Mouse (Mus musculus): ENCODE data around the gene Llgl2. TPM values are rescaled to one million over a fixed set of nuclear protein-coding genes. Genes with fewer than 3 reads are reported as not detected.

Gene Llgl2
- polyA plus RNA-seq, 1 experiment from 2014 or later, result 1.3 TPM

DNA sequence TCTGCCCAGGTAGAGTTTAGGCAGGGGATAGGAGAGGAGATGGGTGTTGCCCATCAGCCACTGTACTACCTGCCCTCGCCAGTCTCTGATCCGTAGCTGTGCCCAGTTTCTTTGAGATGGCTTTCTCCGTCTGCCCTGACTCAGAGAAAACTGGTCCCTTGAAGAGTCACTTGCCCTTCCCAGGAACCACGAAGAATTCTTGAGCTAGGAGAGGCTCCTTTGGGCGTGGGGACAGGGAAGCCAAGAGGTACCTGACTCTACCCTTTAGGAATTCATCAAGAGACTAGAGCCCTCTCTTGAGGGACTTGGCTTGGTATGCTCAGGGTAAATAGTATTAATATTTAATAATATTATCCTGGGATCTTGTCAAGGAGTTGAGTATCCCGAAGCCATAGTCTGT, 3.8 kb downstream of the Llgl2 start:
- ATAC-seq, result no peak
- H3K27ac ChIP-seq (ENCODE audit: low read depth, low read length), result no peak overlapping the region
- no peaks in the 10 kb centered on the region for H3K9me3 ChIP-seq (ENCODE audit: control insufficient read depth, low read length)
- H3K27me3 ChIP-seq (replicated peaks; ENCODE audit: control insufficient read depth, insufficient read depth, low read length), result peaks cover 31% of the 10 kb centered on the region
- no peak overlapping the region for H3K9ac ChIP-seq (ENCODE audit: low read depth, low read length)
- no peaks in the 10 kb centered on the region for H3K36me3 ChIP-seq (ENCODE audit: control insufficient read depth, insufficient read depth, low read length)
- H3K4me3 ChIP-seq (ENCODE audit: low read length), result no peak overlapping the region
- H3K4me2 ChIP-seq (ENCODE audit: low read length), result no peak overlapping the region
- peaks cover 12% of the 10 kb centered on the region for H3K4me1 ChIP-seq (ENCODE audit: control insufficient read depth, insufficient read depth, low read depth, low read length)
- 81% methylated on average over 6 of the region's 6 CpGs for WGBS

DNA sequence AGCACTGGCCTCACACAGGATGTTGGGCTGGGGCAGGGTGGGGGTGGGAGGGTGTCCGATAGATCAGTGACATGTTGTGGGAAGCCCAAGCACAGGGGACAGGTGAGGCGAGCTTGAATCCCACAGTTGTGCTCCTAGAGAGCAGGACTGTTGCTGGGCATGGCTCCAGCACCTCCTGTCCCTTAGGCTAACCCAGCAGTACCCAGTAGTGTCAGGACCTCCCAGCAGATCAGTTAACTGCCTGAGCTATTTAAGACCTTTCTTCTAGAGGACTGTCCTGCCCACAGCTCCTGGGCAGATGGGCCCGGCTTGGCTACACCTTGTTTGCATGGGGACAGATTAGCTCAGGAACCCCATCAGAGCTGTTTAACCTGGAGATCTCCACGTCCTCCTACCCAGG, 5.2 kb downstream of the Llgl2 start:
- Histone ChIP-seq H3K4me2 (ENCODE audit: low read length) (no peak overlapping the region), H3K9me3 (ENCODE audit: control insufficient read depth, low read length) (no peaks in the 10 kb centered on the region), H3K36me3 (ENCODE audit: control insufficient read depth, insufficient read depth, low read length) (no peaks in the 10 kb centered on the region), H3K4me1 (ENCODE audit: control insufficient read depth, insufficient read depth, low read depth, low read length) (peaks cover 6% of the 10 kb centered on the region), H3K27ac (ENCODE audit: low read depth, low read length) (no peak overlapping the region), H3K27me3 (replicated peaks; ENCODE audit: control insufficient read depth, insufficient read depth, low read length) (peaks cover 25% of the 10 kb centered on the region), H3K9ac (ENCODE audit: low read depth, low read length) (no peak overlapping the region), H3K4me3 (ENCODE audit: low read length) (no peak overlapping the region)
- no peak for ATAC-seq
- WGBS, result 65% methylated on average over 4 of the region's 4 CpGs

DNA sequence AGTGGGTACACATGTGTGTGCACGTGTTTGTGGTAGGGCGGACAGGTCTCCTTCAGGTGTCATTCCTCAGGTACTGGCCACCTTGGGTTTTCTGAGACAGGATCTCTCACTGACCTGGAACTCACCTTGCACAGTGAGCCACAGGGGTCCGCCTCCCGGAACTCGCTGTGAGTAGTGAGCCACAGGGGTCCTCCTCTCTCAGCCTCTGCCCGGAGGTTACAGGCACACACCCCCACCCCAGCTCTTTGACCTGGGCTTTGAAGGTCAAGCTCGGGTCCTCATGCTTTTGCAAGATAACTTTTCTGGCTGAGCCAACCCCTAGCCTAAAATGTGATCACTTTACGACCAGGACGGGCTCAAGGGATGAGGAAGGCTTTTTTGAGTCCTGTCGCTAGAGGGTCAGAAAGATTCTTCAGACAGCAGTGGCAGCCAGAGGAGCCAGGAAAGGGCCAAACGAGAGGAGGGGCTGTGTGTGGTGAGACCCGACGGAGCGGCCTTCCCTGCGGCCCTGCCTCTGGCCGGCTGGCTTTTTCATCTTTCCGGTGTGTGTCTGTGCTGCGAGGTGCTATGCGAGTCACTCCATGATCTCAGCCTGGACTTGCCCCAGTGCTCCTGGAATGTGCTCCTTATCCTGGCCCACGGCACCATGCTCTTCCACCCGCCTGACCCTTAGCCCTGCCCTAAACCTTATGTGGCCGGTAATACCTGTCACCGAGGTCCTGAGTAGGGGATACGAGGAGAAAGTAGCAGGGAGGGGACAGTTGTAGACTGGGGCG, 6.9 kb downstream of the Llgl2 start:
- peaks cover 13% of the 10 kb centered on the region for H3K27me3 ChIP-seq (replicated peaks; ENCODE audit: control insufficient read depth, insufficient read depth, low read length)
- no peaks in the 10 kb centered on the region for H3K36me3 ChIP-seq (ENCODE audit: control insufficient read depth, insufficient read depth, low read length)
- no peak overlapping the region for H3K4me2 ChIP-seq (ENCODE audit: low read length)
- no peak overlapping the region for H3K4me3 ChIP-seq (ENCODE audit: low read length)
- no peaks in the 10 kb centered on the region for H3K9me3 ChIP-seq (ENCODE audit: control insufficient read depth, low read length)
- no peak overlapping the region for H3K27ac ChIP-seq (ENCODE audit: low read depth, low read length)
- H3K4me1 ChIP-seq (ENCODE audit: control insufficient read depth, insufficient read depth, low read depth, low read length), result no peaks in the 10 kb centered on the region
- no peak for ATAC-seq
- 26% methylated on average over 25 of the region's 25 CpGs for WGBS
- no peak overlapping the region for H3K9ac ChIP-seq (ENCODE audit: low read depth, low read length)

DNA sequence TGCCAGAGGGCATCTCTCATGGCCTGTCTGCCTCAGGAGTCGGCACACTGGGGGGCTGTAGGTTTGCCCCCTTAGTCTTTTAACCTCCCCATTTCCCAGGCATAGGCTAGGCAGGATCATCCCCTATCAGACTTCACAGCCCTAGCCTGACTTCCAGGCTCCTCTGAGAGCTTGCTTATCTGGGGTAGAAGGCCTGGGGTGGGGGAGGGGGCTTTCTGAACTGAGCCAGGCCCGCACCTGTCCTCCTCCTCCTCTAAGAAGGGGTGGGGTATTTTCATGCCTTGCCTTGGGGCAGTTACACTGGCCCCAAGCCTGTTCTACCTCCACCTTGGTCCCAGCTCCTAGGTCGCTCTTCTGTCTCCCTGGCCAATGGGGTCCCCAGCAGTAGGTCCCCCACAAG, 7.7 kb downstream of the Llgl2 start:
- Histone ChIP-seq H3K27ac (ENCODE audit: low read depth, low read length) (no peak overlapping the region), H3K36me3 (ENCODE audit: control insufficient read depth, insufficient read depth, low read length) (no peaks in the 10 kb centered on the region), H3K9ac (ENCODE audit: low read depth, low read length) (no peak overlapping the region), H3K4me3 (ENCODE audit: low read length) (no peak overlapping the region), H3K27me3 (replicated peaks; ENCODE audit: control insufficient read depth, insufficient read depth, low read length) (peaks cover 6% of the 10 kb centered on the region), H3K4me2 (ENCODE audit: low read length) (no peak overlapping the region), H3K9me3 (ENCODE audit: control insufficient read depth, low read length) (no peaks in the 10 kb centered on the region), H3K4me1 (ENCODE audit: control insufficient read depth, insufficient read depth, low read depth, low read length) (no peaks in the 10 kb centered on the region)
- ATAC-seq, result no peak
- WGBS, result 46% methylated on average over 3 of the region's 3 CpGs

DNA sequence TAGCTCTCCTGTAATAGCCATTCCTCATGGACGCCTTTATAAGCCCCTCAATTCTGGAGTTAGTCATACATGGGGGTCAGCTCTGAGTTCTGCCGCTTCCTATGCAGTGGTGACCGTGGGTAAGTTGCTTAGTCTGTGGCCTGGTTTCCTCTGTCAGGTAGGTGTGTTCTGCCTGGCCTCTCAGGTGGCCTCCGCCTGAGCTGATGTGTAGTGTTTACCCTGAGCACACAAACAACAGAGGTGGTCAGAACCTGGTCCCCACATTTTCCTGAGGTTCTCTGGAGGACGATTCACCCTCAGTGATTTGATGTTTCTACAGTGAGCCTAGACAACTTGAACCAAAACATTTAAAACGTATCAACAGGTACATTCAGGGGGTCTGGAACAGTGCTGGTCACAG, 8.2 kb downstream of the Llgl2 start:
- 61% methylated on average over 6 of the region's 6 CpGs for WGBS
- H3K27me3 ChIP-seq (replicated peaks; ENCODE audit: control insufficient read depth, insufficient read depth, low read length), result peaks cover 6% of the 10 kb centered on the region

DNA sequence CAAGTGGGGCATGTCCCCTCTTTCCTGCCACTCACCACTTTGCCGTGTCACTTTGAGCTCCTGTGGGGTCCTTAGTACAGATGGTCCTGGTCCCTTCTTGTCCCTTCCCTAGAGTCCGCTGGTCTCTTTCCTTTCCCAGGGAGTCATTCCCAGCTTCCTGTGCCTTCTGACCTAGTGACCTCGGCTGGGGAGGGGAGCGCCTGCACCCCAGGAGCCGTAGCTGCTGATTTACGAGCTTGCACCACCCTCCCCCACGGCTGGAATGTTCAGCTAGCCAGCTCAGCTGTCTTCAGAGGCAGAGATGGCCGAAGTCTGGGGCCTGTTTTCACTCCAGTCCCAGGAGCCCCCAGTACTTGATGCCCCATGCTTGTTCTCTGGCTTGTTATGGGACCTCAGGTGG, 8.7 kb downstream of the Llgl2 start:
- WGBS, result 4% methylated on average over 8 of the region's 8 CpGs
- Histone ChIP-seq H3K9ac (ENCODE audit: low read depth, low read length) (no peak overlapping the region), H3K4me1 (ENCODE audit: control insufficient read depth, insufficient read depth, low read depth, low read length) (no peaks in the 10 kb centered on the region), H3K4me3 (ENCODE audit: low read length) (no peak overlapping the region), H3K27ac (ENCODE audit: low read depth, low read length) (no peak overlapping the region), H3K4me2 (ENCODE audit: low read length) (no peak overlapping the region), H3K27me3 (replicated peaks; ENCODE audit: control insufficient read depth, insufficient read depth, low read length) (peaks cover 6% of the 10 kb centered on the region), H3K9me3 (ENCODE audit: control insufficient read depth, low read length) (no peaks in the 10 kb centered on the region), H3K36me3 (ENCODE audit: control insufficient read depth, insufficient read depth, low read length) (no peaks in the 10 kb centered on the region)
- ATAC-seq, result no peak

More for the DNA sequence above, 8.2 kb downstream of the Llgl2 start:
- H3K9me3 ChIP-seq (ENCODE audit: control insufficient read depth, low read length), result no peaks in the 10 kb centered on the region
- ATAC-seq, result no peak
- H3K4me1 ChIP-seq (ENCODE audit: control insufficient read depth, insufficient read depth, low read depth, low read length), result no peaks in the 10 kb centered on the region
- H3K4me2 ChIP-seq (ENCODE audit: low read length), result no peak overlapping the region
- no peak overlapping the region for H3K9ac ChIP-seq (ENCODE audit: low read depth, low read length)
- no peak overlapping the region for H3K4me3 ChIP-seq (ENCODE audit: low read length)
- no peak overlapping the region for H3K27ac ChIP-seq (ENCODE audit: low read depth, low read length)
- H3K36me3 ChIP-seq (ENCODE audit: control insufficient read depth, insufficient read depth, low read length), result no peaks in the 10 kb centered on the region

DNA sequence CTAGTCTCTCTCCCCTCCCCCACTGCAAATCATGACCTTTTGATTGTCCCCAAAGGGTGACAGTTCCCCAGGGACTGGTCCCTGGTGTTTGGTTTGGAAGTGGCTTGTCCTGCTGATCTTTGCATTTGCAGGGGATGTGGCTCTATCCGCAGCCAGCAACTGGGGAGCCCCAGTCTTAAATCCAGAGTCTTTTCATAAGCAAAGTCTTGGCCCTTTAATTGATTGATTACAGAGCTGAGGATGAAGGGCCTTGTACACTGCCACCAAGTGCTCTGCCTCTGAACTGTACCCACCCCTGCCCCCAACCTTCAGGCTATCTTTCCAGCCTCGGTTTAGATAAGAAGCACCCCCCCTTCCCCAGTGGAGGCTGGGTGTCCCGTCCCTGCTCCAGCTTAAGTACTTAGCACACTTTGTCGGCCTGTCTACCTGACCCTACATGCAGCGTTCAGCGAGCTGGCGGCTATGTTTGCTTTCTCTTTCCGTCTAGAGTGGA, 9.2 kb downstream of the Llgl2 start:
- Histone ChIP-seq H3K27me3 (replicated peaks; ENCODE audit: control insufficient read depth, insufficient read depth, low read length) (peaks cover 6% of the 10 kb centered on the region), H3K36me3 (ENCODE audit: control insufficient read depth, insufficient read depth, low read length) (no peaks in the 10 kb centered on the region), H3K4me1 (ENCODE audit: control insufficient read depth, insufficient read depth, low read depth, low read length) (no peaks in the 10 kb centered on the region), H3K9me3 (ENCODE audit: control insufficient read depth, low read length) (no peaks in the 10 kb centered on the region), H3K27ac (ENCODE audit: low read depth, low read length) (no peak overlapping the region), H3K4me3 (ENCODE audit: low read length) (no peak overlapping the region), H3K4me2 (ENCODE audit: low read length) (no peak overlapping the region), H3K9ac (ENCODE audit: low read depth, low read length) (no peak overlapping the region)
- no peak for ATAC-seq
- WGBS, result 23% methylated on average over 8 of the region's 8 CpGs

DNA sequence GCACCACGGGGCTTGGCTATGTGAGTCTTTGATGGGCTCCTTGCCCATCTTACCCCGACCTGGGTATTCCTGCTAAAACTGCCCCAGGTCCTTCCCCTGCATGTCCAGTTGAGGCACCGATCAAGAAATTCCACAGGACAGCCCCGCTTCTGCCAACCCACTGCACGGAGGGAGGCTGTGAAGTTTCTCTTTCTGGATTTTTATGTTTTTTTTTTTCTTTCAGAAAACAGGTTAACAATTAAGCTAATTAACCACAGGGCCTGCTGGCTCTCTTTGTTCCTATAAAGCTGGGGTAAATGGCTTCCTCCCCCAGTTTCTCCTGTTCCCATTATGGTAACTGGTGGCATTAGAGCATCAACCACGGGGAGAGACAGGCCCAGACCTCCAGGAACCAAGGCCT, 10.2 kb downstream of the Llgl2 start:
- no peak overlapping the region for H3K4me3 ChIP-seq (ENCODE audit: low read length)
- H3K4me1 ChIP-seq (ENCODE audit: control insufficient read depth, insufficient read depth, low read depth, low read length), result no peaks in the 10 kb centered on the region
- no peak for ATAC-seq
- H3K9ac ChIP-seq (ENCODE audit: low read depth, low read length), result no peak overlapping the region
- H3K27ac ChIP-seq (ENCODE audit: low read depth, low read length), result no peak overlapping the region
- no peaks in the 10 kb centered on the region for H3K36me3 ChIP-seq (ENCODE audit: control insufficient read depth, insufficient read depth, low read length)
- 61% methylated on average over 6 of the region's 6 CpGs for WGBS
- no peak overlapping the region for H3K4me2 ChIP-seq (ENCODE audit: low read length)
- peaks cover 6% of the 10 kb centered on the region for H3K27me3 ChIP-seq (replicated peaks; ENCODE audit: control insufficient read depth, insufficient read depth, low read length)
- H3K9me3 ChIP-seq (ENCODE audit: control insufficient read depth, low read length), result no peaks in the 10 kb centered on the region

DNA sequence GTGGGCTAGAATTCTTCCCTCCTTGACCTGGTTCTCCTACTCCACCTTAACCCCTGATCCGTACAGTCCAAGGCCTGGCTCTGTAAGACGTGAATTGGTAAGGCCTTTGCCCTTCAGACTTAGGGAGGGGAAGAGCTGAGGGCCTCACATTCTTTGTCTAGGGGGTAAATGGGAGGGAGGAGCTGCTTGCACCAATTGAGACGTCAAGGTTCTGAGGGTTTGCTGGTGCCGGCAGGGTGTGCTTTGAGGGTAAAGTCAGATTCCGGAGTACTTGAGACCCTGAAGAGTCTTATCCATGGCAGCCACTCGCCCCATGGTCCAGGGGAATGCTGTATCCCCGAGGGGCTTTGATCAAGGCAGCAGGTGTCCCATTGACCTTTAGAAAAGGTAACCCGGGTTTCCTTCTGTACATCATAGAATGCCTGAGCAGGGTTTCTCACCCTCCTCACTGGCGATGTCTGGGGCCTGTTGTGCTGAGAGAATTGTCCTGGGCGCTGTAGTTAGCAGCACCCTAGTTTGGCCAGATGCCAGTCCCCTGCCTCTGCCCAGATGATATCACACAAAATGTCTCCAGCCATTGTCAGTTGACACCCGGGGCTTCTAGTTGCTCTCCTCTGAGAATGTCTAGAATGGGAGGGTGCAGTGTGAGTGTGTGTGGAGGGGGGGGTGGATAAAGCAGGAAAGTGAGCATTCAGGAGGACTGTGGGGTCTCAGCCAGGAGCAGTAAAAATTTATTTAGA, 13.0 kb downstream of the Llgl2 start:
- Histone ChIP-seq H3K9me3 (ENCODE audit: control insufficient read depth, low read length) (no peaks in the 10 kb centered on the region), H3K4me3 (ENCODE audit: low read length) (no peak overlapping the region), H3K4me1 (ENCODE audit: control insufficient read depth, insufficient read depth, low read depth, low read length) (no peaks in the 10 kb centered on the region), H3K27me3 (replicated peaks; ENCODE audit: control insufficient read depth, insufficient read depth, low read length) (no peaks in the 10 kb centered on the region), H3K9ac (ENCODE audit: low read depth, low read length) (no peak overlapping the region), H3K36me3 (ENCODE audit: control insufficient read depth, insufficient read depth, low read length) (no peaks in the 10 kb centered on the region), H3K27ac (ENCODE audit: low read depth, low read length) (no peak overlapping the region), H3K4me2 (ENCODE audit: low read length) (no peak overlapping the region)
- 35% methylated on average over 11 of the region's 11 CpGs for WGBS
- no peak for ATAC-seq

All from hindbrain, embryonic 16.5 days (tissue).